Mouse (Mus musculus) ES-Bruce4 (cell line): ENCODE results near the gene Dnah11.

ENCODE experiments used
- CTCF ChIP-seq: IDR thresholded peaks from one replicate; pipeline ENCODE4 v1.8.1; 2011; ENCODE audit warnings: low read depth, low read length
- EP300 ChIP-seq: IDR thresholded peaks from 2 replicates; pipeline ENCODE4 v1.6.1; 2011; ENCODE audit warnings: low read depth, low read length; ENCODE audit not compliant: insufficient read depth
- POLR2A ChIP-seq: IDR thresholded peaks from one replicate; pipeline ENCODE4 v1.8.1; 2011; ENCODE audit warnings: low read length; ENCODE audit not compliant: insufficient read depth

- TF ChIP-seq CTCF = no peak
- TF ChIP-seq EP300 = no peak
- no peak for TF ChIP-seq POLR2A
These were observed 370.5 kb downstream of the Dnah11 start for GRCm38 (mm10) chr12:117828350-117828749.
